Mouse (Mus musculus): ENCODE measurements around the gene Klhl20.

DNA sequence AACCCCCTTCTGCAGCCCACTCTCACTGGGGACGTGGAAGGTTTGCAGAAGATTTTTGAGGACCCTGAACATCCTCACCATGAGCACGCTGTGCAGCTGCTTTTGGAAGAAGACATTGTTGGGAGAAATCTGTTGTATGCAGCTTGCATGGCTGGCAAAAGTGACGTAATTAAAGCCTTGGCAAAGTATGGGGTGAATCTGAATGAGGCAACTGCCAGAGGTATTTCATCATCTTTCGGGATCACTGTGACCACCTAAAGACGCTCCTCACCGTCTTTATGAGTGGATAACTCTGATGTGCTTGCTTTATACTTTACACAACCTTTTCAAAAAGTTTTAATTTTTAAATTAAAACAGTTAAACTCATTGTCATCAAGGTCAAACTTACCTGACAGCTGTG is 19.8 kb upstream of the Klhl20 start:
- TF ChIP-seq POLR2A (IDR thresholded peaks at IDR 0.05; ENCODE audit: insufficient read depth, low read length): no peak
- no peak for TF ChIP-seq CTCF (IDR thresholded peaks at IDR 0.05; ENCODE audit: low read depth, low read length)
- no peak for TF ChIP-seq EP300 (IDR thresholded peaks at IDR 0.05; ENCODE audit: insufficient read depth, low read depth, low read length)

All from ES-Bruce4 (cell line).